Mouse (Mus musculus): ENCODE results near the gene Itpk1.

DNA sequence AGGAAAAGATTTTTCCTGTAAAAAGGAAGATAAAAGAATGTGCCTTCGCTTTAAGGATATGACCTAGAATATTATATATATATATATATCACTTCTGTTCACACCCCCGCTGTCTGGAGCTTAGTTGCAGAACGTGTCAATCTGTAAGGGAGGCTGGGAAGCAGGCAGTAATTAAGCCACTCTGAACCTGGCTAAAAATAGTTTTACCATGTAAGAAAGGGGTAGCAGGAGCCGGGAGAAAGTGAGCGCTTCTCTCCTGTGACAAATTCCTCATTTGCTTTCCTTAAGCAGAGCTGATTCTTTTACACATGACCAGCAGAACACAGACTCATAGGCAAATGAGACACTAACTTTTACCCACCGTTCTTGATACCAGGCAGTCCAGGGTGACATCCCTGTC lies 19.1 kb upstream of the Itpk1 start:
- TF ChIP-seq EP300 (IDR thresholded peaks at IDR 0.05; ENCODE audit: insufficient read depth, low read depth, low read length), result no peak
- TF ChIP-seq CTCF (IDR thresholded peaks at IDR 0.05; ENCODE audit: low read depth, low read length), result no peak
